Mouse (Mus musculus): ENCODE data around the gene Uckl1. TPM values are rescaled to one million over a fixed set of nuclear protein-coding genes. Genes with fewer than 3 reads are reported as not detected.
A peak's percentile ranks its signal among the peaks of the same experiment; 100 is the strongest.

Uckl1 gene
- total RNA-seq, 4 experiments from 2014 or later: 24.6 to 38.4 (median 28.5) TPM

DNA sequence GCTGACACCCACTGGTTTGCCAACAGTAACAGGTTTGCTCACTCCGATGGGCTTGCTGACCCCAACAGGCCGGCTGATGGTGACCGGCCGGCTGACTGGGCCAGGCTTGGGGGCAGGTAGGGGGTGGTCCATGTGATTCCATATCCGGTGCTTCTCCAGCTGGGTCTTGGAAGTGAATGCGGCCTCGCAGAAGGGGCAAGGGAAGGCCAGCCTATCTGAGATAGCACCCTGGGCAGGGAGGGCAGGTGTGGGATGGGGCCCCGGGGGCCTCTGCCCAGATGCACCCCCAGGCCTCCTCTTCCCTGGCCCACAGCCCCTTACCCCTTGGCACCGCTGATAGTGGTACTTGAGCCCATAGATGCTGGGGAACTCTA, 5.0 kb upstream of the Uckl1 start:
- no peak for DNase-seq (ENCODE audit: low spot score in 2 of 2)

DNA sequence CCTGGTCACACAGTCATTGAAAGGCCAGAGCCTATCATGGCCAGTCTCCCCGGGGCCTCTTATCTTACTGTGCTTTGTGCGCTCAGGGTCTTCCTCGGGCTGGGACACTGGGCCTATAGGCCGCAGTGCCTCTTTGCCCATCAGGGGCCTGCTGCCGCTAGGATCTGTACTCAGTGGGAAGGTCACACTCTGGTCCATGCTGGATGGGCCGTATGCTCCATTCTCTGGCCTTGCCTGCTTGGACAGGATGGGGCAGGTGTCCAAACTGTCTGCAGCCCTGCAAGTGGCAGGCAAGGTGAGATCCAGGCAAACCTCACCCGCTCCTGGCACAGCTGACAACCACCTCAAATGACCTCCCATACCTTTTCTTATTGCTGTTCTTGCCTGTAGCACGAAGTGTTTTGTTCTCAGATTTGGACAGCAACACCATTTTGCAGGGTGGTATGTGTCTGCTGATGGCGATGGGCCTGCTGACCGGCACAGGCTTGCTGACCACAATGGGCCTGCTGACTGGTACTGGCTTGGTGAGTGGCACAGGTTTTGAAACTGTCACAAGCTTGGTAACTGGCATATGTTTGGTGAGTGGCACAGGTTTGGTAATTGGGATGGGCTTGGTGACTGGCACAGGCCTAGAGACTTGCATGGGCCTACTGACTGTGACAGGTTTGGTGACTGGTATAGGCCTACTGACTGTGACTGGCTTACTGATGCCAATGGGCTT, 4.5 kb upstream of the Uckl1 start:
- DNase-seq (ENCODE audit: low spot score in 2 of 2): no peak

DNA sequence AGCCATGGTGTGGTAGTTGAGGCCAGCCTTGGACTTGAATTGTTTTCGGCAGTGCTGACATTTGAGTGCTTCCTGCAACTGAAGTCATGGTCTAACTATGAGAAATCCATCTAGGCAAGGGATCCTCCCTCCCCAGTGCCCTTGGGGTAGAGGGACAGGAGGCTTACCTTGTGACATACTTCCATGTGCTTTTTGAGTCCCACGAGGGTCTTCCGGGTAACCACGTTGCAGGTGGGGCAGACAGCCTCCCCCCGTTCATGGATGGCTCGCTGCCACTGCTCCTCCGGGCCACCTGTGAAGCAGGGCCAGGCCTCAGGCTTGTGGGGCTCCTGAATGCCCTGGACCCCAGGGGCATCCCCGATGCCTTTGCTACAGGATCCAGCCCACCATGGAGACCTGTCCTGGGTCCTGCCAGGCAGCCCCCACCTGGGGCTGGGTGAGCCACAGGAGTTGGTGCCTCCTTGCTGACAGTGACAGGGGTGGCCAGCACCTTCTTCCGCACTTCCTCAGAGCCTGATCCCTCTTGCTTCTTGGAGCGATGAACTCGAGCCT, 3.6 kb upstream of the Uckl1 start:
- DNase-seq (ENCODE audit: low spot score in 2 of 2): no peak

DNA sequence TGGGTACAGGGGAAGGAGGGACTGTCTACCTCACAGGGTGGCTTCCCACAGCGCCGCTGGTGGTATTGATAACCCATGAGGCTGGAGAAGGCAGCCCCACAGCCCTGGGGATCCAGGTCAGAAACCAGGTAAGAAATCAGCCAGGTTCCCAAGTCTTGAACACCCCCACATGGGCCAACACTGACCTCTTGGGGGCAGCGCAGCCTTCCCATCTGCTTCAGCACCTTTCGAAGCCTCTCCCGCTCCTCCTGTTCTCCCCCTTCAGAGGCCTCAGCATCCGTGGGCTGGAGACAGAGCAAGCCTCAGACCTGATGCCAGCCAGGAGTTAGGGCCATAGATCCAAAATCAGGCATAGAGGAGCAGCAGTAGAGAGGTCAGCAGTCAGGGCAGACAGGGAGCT, 3.1 kb upstream of the Uckl1 start:
- DNase-seq (ENCODE audit: low spot score in 2 of 2): no peak

DNA sequence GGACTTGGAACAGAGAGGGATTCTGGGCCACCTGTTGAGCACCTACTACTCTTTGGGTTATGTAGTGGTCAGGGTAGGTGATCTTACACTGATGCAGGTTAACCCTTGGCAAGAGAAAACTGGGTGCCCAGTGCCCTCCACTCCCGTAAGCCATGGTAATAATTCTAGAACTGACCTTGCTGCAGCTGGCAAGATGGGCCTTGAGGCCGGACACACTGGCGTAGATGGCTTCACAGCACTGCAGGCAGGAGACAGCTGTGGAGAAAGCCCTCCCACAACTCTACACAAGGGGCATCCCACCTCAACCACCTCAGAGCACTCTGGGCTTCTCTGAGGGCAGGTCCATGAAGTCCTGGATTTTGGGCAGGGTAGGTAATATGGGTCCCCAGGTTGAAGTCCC, 1.4 kb upstream of the Uckl1 start:
- DNase-seq (ENCODE audit: low spot score in 2 of 2): no peak

DNA sequence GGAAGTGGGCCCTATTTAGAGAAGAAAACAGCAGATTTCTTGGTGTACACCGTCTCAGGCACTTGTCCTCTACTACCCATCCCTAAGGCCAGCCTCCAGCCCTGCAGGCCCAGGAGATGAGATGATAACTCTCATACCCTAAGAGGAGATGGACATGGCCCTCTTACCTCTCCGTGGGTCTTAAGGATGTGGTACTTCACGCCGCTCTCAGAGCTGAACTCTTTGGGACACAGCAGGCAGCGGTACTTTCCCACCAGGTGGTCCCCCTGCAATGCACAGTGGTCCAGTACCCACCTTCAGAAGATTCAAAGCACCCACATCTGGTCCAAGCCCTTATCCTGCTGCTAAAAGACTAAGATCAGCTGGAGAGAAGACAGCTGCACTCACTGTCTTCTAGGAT, 814 bp upstream of the Uckl1 start:
- DNase-seq (ENCODE audit: low spot score in 2 of 2): no peak

DNA sequence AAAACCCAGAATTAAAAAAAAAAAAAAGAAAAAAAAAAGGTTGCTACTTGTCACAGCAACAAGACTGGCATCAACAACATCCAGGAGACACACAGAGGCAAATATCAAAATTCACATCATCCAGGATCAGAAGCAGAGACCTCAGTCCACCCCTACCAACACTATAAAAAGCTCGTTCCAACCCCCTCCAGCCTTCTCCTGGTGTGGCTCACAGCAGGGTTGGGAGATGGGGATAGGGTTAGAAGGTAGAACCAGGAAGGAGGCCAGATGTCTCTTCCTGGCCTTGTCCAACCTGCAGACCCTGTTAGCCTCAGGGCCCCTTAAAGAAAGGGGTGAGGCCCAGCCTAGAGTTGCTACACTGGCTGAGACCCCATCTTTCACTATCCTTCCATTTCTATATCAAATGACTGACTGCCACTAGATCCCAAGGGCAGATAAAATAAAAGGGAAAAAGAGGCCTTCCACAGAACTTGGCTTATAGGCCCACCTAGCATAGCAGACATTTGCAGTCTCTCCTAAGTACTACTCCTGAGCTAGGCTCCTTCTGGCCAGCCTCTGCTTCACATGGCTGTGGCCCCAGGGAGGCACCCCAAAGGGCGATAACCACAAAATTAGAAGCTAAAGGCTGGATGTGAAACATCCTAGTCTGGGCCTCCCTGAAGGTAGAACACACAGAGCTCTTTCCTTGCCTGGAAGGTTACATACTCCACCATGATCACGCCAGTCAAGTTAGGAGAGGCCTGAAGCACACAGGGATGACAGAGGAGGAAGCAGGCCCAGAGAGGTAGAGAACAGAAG, 1.0 kb downstream of the Uckl1 start:
- DNase-seq (ENCODE audit: low spot score in 2 of 2): peak in 1 of 2 experiments; percentile 1

DNA sequence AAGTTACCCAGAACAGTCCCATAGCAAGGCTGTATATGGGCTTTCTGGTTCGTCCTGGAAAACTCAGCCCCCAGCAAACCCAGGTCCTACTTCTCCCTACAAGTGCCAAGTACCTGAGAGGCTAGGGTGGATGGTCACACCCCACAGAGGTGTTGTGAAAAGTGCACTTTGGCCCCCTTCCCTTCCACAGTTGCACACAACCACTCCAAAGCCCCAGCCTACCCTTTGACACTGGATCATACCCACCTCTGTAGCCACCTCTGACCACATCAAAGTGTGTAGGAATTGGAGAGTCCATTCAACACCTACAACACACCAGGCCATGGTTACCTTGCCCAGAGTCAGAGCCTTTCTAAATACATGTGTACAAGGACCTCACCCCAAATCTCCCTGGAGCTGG, 1.8 kb downstream of the Uckl1 start:
- peak in 1 of 2 experiments; percentile 1 for DNase-seq (ENCODE audit: low spot score in 2 of 2)

DNA sequence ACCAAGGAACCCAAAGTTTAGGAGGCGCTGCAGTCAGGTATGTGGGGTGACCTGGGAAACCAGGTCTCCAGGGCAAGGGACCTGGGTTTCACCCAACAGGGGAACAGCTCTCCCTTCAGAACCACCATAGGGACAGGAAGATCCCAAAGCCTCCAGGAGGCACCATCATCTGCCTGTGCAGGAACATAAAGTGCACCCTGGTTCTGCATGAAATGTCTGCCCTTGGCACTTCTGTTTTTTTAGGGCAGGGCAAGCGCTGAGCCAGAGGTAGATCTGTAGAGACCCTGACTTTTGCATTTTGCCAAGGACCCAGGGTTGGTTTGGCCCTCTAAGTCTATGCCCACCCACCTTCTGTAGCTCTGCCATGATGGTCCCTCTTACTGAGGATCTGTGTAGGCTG, 2.3 kb downstream of the Uckl1 start:
- DNase-seq (ENCODE audit: low spot score in 2 of 2): peak in 1 of 2 experiments; percentile 2

DNA sequence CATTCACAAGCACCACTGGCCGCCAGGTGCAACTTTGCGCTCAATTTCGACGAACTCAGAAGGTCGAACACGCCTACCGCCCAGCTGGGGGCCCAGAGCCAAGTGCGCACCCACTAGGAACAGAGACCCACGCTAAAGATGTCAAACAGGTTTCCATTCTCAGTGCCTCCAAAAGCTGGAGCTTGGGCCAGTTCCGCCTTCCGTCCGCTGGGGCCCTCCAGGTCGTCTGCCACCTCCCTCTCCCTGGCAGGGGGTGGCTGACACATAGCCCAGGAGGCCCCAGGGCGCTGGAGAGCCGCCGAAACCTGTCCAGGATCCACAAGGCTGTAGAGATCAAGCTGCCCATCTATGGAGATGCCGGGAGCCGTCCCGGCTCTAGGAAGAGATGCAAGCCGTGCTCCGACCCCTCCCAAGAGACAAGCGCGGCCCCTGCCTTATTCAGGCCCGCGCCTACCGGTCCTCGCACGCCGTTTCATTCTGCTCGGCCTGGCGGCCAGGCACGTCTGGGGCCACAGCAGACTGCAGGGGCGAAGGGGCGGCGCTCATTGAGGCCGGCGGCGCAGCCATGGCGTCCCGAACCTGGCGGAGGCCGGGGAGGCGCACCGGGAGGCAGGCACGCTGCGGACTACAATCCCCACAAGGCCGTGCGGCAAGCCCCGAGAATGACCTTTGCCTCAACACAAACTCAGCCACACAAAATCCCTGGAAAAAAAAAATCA, 3.1 kb downstream of the Uckl1 start:
- peak; percentile 68 to 74 for DNase-seq (ENCODE audit: low spot score in 2 of 2)

DNA sequence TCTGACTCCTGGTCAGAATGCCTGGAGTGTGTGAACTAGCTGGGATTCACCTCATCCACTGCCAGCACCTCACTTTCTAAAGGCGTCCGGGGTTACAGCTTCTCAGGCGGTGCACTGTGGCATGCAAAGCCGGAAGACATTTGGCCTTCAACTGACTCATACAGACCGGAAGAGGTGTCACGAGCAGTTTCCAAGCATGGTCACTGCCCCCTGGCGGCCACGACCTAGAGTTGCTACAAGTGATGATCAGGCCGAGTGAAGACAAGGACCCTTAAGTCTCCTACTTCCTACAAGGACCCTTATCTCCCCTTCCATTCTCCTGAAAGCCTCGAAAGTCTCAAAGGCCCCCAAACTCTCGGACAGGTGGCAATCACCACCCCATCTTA, 3.7 kb downstream of the Uckl1 start:
- DNase-seq (ENCODE audit: low spot score in 2 of 2): peak; percentile 64 to 72

DNA sequence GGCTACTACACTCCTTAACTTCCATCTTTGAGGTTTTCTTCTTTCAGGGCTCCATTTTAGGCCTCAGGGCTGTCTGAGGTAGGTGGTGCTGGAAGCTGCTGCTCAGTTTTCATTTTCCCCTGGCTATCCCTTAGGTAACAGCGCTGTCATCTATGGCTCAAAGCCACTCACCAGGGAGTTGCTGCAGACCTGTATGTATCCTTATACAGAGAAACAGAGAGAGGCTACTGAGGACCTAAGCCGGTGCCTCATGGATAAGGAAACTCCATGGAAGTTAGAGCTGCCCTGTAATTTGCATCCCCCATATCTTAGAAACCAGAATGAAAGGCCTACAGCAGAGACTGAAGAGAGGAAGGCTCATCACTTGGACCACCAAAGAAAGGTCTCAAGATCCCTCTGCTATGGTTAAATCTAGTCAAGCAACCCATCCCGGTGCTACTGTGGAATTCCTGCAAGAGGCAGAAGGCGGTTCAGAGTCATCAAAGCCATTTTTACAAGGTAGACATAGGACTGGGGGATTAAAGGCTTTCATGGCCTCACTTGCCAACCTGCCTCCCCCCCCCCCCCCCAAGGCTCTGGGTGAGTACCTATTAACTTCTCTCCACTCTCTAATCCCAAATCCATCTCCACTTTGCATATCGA, 4.4 kb downstream of the Uckl1 start:
- no peak for DNase-seq (ENCODE audit: low spot score in 2 of 2)

DNA sequence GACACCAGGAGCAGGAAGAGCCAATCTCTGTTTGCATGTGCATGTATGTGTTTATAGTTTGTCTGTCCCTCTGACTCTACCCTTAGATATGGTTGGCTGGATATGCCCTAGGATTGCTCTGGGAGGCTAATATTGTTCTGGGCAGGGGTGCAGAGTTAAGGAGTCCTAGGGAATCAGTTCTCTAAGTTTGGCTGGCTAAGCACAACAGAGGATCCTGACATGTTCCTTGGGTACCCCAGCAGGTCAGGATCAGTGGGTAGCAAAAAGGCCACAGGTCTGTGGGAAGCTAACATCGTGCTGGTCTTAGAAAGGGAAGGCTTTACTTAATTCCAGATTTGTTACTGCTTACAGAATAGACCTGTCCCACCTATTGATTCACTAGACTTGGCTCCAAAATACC, 5.0 kb downstream of the Uckl1 start:
- no peak for DNase-seq (ENCODE audit: low spot score in 2 of 2)

DNA sequence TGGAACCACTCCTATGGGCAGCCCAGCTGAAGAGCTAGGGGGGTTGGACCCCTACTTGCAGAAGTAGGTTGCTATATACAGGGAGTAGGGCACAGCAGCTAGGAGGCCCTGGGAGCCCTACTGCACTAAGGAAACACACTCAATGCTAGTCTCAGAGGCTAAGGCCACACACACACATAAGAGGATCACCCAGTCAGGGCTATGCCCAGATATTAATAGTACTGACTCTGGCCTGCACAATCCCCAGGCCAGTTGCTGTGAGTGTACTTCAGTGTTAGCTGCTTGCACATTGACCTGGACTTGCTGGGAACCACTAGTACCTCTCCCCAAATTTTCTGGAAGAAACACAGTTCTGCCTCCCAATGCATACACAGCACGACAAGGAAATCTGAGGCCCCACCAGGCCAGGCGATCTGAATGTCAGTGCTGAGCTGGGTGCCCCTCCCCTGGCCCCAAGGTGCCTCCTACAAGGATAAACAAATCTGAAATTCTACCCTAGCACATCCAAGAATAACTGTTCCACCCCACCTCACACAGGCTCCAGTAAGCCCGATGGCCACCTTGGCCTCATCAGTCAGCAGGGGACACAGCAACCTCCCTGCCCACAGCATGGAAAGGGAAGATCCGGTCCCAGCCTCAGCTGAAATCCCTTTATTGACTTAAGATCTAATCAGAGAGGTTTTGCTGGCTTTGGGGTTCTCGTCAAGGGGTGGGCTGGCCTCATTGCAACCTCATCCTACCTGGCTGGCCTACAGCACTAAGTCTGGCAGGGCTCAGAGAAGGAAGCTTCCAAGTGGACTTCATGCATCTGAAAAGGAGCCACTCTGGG, 5.7 kb downstream of the Uckl1 start:
- DNase-seq (ENCODE audit: low spot score in 2 of 2): peak; percentile 54 to 65

DNA sequence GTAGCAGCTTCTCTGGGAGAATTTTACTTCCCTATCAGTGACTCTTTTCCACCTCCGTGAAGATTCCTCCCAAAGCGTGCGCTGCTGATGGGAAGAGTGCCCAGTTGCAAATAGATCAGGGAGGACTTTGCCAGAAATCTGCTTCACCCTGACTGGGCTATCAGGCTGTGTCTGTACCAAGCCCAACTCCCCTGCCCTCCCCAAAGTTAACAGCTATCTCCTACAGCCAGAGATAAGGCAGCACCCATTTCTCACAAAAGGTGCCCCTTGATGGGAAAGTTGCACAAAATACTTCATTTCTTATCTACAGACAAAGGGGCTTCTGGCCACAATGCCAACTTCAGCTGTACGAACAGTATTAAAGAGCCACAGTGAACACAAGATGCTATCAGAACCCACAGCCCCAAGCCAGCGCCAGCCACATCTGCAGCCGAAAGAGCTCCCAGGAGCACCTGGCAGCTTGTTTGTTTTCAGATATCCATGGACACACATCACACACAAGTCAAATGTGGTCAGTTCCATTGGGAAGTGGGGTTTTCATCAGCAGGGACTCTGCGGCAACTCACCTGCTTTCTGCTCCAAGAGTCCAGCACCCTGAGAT, 6.6 kb downstream of the Uckl1 start:
- no peak for DNase-seq (ENCODE audit: low spot score in 2 of 2)

DNA sequence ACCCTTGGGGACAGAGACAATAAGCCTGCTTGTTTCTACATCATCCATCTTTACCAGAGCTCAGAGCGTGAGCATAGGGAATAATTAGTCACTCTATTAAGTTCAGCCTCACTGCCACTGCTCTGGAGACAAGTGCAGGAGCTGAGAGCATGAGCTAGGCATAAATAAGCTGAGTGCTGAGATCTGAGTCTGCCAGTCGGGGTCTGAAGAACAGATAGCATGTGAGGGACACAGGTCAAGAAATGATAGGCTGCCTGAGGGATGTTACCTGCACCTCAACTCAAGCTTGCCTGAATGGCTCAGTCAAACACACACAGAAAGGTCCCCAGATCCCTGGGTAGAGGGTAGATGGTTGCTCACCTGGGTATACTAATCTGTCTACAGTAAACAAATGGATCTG, 7.6 kb downstream of the Uckl1 start:
- DNase-seq (ENCODE audit: low spot score in 2 of 2): peak in 1 of 2 experiments; percentile 1

DNA sequence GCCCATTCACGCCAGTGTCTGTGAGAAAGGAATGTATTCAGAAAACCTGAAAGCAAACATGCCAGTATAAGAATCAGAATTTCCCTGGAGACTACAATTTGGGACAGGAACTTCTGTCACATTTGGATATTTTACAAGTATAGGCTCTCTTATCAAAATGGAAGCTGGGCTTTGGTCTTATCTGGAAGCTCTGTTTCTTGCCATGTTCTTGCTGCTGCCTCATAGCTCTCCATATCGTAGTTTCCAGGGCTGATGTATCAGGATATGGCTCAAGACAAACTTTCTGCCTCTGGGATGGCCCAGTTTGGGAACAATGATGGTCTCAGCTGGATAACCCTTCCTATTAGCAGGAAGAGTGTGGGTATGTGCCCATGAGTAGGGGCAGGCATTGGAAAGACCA, 8.1 kb downstream of the Uckl1 start:
- peak in 1 of 2 experiments; percentile 1 for DNase-seq (ENCODE audit: low spot score in 2 of 2)

DNA sequence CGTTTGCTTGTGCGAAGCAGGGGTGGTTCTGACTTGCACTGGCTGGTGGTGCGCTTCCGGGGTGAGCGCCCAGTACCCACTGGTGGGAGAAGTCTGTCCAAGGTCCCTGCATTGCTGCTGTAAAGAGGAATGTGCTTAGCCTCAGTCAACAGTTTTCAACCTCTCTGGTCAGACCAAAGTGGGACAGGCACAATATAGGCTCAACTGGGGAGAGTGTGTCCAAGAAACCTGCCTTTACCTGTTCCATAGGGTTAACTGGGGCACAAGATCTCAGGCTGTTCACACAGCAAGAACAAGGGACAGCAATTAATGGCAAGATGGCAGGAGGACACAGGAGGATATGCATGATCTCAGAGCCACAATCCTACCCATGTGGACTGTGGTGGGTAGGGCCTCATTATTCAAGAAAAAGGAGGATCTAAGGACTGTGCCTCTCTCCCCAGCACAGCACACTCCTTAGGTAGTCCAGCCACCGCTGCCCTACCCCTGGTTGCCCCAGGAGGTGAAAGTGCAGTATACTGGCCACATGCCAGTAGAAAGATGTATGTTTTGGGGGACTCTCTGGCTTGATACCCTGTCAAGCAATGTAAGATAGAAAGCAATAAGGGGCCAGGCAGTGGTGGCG, 9.7 kb downstream of the Uckl1 start:
- DNase-seq (ENCODE audit: low spot score in 2 of 2): peak in 1 of 2 experiments; percentile 1

DNA sequence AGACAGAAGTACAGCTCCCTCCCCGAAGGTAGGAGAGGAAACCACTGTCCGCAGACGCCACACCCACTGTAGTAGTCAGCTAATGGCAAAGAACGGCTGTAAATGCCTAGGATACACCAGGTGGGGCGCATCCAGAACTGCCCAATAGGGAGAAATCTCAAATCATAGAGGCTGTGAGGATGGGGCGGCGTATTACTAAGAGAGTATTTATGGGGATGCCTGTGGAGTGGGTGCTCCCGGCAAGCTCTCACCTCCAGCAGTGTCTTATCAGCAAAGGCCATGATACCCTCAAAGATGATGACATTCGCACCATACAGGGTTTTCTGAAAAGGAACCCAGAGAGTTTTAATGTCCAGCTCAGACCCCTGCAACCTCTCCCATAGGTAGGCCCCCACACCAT, 10.7 kb downstream of the Uckl1 start:
- peak in 1 of 2 experiments; percentile 1 for DNase-seq (ENCODE audit: low spot score in 2 of 2)
